Mouse (Mus musculus) E14TG2a.4 (cell line): ENCODE results near the gene Exoc6b.

ENCODE experiments used
- H3K27me3 ChIP-seq: 2 replicates; pipeline ENCODE4 v1.6.1; 2014; ENCODE audit warnings: low read length, control low read depth; ENCODE audit not compliant: insufficient read depth
- H3K36me3 ChIP-seq: 2 replicates; pipeline ENCODE4 v1.6.1; 2014; ENCODE audit warnings: low read length, control low read depth; ENCODE audit not compliant: insufficient read depth
- H3K4me1 ChIP-seq: replicated peaks from 2 replicates; pipeline ENCODE4 v1.6.1; 2014; ENCODE audit warnings: low read depth, low read length, control low read depth
- H3K4me3 ChIP-seq: replicated peaks from 2 replicates; pipeline ENCODE4 v1.5.1; 2014; ENCODE audit warnings: mild to moderate bottlenecking, low read length
- H3K9me3 ChIP-seq: 2 replicates; pipeline ENCODE4 v1.6.1; 2014; ENCODE audit warnings: low read length, control low read depth
- CTCF ChIP-seq: conservative IDR thresholded peaks from 2 replicates; pipeline ENCODE4 v1.5.1; 2014; ENCODE audit warnings: low read length
- NANOG ChIP-seq: IDR thresholded peaks from 2 replicates; pipeline ENCODE4 v1.6.1; 2014; ENCODE audit warnings: borderline replicate concordance, low read length, mixed read lengths
- POU5F1 ChIP-seq: IDR thresholded peaks from 2 replicates; pipeline ENCODE4 v1.6.1; 2014; ENCODE audit warnings: low read length, borderline replicate concordance

Exoc6b gene

DNA sequence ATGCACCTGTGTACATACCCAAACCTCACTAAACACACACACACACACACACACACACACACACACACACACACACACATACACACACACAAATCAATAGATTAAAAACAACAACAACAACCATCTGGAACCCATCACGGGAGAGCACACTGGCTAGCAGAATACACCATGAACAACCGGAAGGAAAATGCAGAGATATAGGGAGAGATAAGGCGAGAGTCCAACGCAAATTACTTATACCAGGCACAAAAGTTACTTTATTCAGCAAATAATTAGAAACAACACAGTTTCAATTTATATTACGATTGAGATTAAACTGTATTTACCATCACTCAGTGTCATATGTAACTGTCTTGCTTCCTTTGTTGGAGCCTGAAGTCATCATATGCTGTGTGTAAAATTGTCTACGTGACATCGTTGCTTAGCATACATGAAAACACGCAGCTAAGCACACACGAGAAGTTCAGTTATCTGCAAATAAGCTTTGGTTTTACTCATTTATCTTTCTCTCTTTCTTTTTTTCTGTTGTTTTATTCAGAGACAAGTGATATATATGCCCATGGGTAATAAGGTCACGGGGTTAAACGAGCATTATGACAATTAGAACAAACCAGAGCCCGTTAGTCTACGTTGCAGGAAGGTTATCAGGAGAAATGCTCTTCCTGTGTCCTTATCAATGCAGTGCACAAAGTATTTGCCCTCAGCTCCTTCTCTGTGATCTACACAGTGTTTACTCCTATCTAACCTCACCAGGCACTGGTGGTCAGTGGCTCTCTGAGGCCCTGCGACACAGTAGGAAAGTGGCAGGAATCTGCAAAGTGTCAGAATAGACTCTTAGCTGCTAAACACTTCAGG, 186.4 kb downstream of the Exoc6b start:
- H3K36me3 ChIP-seq: no peaks in the 10 kb centered on the region
- no peaks in the 10 kb centered on the region for H3K27me3 ChIP-seq
- H3K4me1 ChIP-seq: no peaks in the 10 kb centered on the region
- H3K4me3 ChIP-seq: no peak overlapping the region
- H3K9me3 ChIP-seq: no peaks in the 10 kb centered on the region
- TF ChIP-seq POU5F1 (no peak), CTCF (no peak), NANOG (no peak)

DNA sequence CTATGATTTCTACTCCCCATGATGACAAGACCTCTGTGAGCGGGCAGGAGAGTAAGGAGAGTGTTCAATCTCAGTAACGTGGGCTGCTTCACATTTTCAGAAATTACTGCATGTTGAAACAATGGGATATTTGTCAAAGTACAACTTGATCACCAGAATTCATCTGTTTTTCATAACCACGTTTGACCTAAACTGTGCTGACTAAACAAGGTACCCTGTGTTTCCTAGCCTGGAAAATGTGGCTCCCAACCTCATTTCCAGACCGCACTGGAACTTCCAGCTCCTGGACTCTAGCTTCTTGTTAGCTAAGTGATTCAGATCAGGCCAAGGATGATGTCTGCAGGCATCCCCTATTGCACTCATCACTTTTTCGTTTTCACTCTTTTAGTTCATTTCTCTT, 193.4 kb downstream of the Exoc6b start:
- Histone ChIP-seq H3K36me3 (no peaks in the 10 kb centered on the region), H3K4me1 (no peaks in the 10 kb centered on the region), H3K4me3 (no peak overlapping the region), H3K9me3 (no peaks in the 10 kb centered on the region), H3K27me3 (no peaks in the 10 kb centered on the region)
- no peak for TF ChIP-seq POU5F1
- no peak for TF ChIP-seq CTCF
- TF ChIP-seq NANOG: no peak

DNA sequence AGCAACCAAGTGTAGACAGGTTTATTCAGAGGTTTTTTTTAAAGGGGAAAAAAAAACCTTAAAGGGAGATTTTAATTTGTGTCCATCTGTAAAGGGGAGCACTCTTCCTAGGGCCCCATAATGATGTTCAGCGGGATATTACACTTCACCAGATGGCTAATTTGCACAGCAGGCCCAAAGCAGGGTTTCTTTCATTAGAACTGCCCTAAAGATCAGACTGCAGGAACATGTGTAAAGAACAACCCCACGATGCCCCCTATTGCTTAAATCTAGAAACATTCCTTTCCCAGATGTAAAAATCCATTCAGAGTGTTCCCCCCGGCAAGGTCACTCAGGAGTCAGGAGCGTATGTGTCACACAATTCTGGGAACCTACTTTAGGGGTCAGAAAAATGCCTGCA, 202.2 kb downstream of the Exoc6b start:
- no peaks in the 10 kb centered on the region for H3K4me1 ChIP-seq
- no peaks in the 10 kb centered on the region for H3K36me3 ChIP-seq
- TF ChIP-seq POU5F1 (no peak), NANOG (no peak), CTCF (no peak)
- H3K4me3 ChIP-seq: no peak overlapping the region
- H3K27me3 ChIP-seq: no peaks in the 10 kb centered on the region
- H3K9me3 ChIP-seq: no peaks in the 10 kb centered on the region

DNA sequence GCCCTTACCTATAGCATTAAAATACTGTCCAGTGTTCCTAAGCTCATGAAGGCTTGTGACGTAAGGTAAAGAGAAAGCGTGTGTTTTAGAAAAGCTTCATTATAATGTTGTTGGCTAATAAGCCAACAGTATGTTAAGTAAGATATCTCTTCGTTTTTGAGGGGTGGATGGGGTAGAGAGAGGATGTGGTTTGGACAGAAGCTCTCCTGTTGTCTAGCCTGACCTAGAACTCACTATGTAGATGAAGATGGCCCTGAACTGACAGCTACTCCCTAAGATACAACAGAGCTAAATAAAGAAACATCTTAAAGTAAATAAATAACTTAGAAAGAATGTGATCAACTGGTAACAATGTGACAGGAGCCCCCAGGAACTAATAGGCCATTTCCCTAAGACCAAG, 204.7 kb downstream of the Exoc6b start:
- H3K27me3 ChIP-seq: no peaks in the 10 kb centered on the region

GRCm38 (mm10) chr6:84863816-84864375, 205.4 kb downstream of the Exoc6b start:
- no peak overlapping the region for H3K4me3 ChIP-seq

More for the DNA sequence above, 204.7 kb downstream of the Exoc6b start:
- Histone ChIP-seq H3K9me3 (no peaks in the 10 kb centered on the region), H3K36me3 (no peaks in the 10 kb centered on the region), H3K4me3 (no peak overlapping the region), H3K4me1 (no peaks in the 10 kb centered on the region)
- no peak for TF ChIP-seq POU5F1
- TF ChIP-seq NANOG: no peak
- no peak for TF ChIP-seq CTCF

GRCm38 (mm10) chr6:84845665-84846064, 223.6 kb downstream of the Exoc6b start:
- no peaks in the 10 kb centered on the region for H3K27me3 ChIP-seq
- TF ChIP-seq CTCF (no peak), POU5F1 (no peak), NANOG (no peak)
- H3K4me3 ChIP-seq: no peak overlapping the region
- peaks cover 7% of the 10 kb centered on the region; the same call in 1 of the 2 replicates for H3K36me3 ChIP-seq
- H3K4me1 ChIP-seq: no peaks in the 10 kb centered on the region
- no peaks in the 10 kb centered on the region for H3K9me3 ChIP-seq

More at GRCm38 (mm10) chr6:84863816-84864375, 205.4 kb downstream of the Exoc6b start:
- no peaks in the 10 kb centered on the region for H3K9me3 ChIP-seq
- no peaks in the 10 kb centered on the region for H3K36me3 ChIP-seq
- TF ChIP-seq NANOG: no peak
- TF ChIP-seq CTCF: no peak
- TF ChIP-seq POU5F1: no peak
- H3K4me1 ChIP-seq: no peaks in the 10 kb centered on the region
- no peaks in the 10 kb centered on the region for H3K27me3 ChIP-seq

DNA sequence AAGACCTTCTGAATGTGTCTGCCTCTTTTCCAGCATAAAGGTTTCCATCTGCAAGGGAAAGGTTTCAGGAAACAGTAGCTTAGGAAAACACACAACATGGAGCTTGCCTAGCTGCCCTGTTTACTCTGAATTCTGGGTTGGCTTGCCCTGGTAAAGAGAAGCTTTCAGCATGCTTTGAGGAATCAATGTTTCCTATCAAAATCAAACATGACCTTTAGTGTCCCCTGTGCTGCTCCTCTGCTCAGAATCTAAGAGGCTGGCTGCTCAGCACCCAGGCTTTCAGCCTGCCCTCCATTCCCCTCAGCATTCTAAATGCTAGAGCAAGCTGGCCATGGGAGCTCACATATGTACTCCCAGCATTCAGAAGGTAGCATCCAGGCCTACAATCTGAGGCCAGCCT, 228.2 kb downstream of the Exoc6b start:
- TF ChIP-seq POU5F1 (no peak), CTCF (no peak), NANOG (no peak)
- Histone ChIP-seq H3K36me3 (peaks cover 3% of the 10 kb centered on the region; the same call in 1 of the 2 replicates), H3K27me3 (no peaks in the 10 kb centered on the region), H3K4me1 (no peaks in the 10 kb centered on the region), H3K9me3 (no peaks in the 10 kb centered on the region), H3K4me3 (no peak overlapping the region)

GRCm38 (mm10) chr6:84807546-84807945, 261.8 kb downstream of the Exoc6b start:
- no peaks in the 10 kb centered on the region for H3K4me1 ChIP-seq
- no peaks in the 10 kb centered on the region for H3K27me3 ChIP-seq
- no peaks in the 10 kb centered on the region for H3K9me3 ChIP-seq
- H3K4me3 ChIP-seq: no peak overlapping the region
- no peaks in the 10 kb centered on the region for H3K36me3 ChIP-seq
- TF ChIP-seq NANOG (no peak), CTCF (no peak), POU5F1 (no peak)
